Mouse (Mus musculus) layer of hippocampus, adult 6 months (tissue): ENCODE results near the gene Peli1. TPM values are rescaled to one million over a fixed set of nuclear protein-coding genes. Genes with fewer than 3 reads are reported as not detected.

Source experiments
- long read RNA-seq, 2 experiments: library from polyadenylated mRNA; unstranded; transcript quantifications; one replicate each; pipeline ENCODE4 v2.0.0; 2019 to 2020
- polyA plus RNA-seq: library from polyadenylated mRNA; unstranded; fragments of <200 nt; fragmentation: Nextera tagmentation; gene quantifications from 2 replicates; pipeline ENCODE4 v1.2.3, GENCODE M21; 2021

Peli1 gene
- polyA plus RNA-seq: 23.9 and 24.9 TPM in 2 replicates
- long read RNA-seq, experiment 1, transcript Peli1-201 (7 exons, 3,514 nt): major isoform, 40 of 53 reads
- long read RNA-seq, experiment 1, partial matches to known transcripts: 4 of 53 reads
- long read RNA-seq, experiment 1, other reads (novel, unspliced or antisense): 8 of 53 reads
- long read RNA-seq, experiment 2, transcript Peli1-201 (7 exons, 3,514 nt): major isoform, 219 of 229 reads
- long read RNA-seq, experiment 2, partial matches to known transcripts: 4 of 229 reads
- long read RNA-seq, experiment 2, other reads (novel, unspliced or antisense): 6 of 229 reads

GRCm38 (mm10) chr11:21091067-21091427, at the start of gene Peli1:
Peli1 (plus strand) TSS chr11:21091291.

Other genes with a start within 250 kb of the Peli1 start
- gene Vps54, start 148.0 kb downstream of the Peli1 start, polyA plus RNA-seq: 1.6 and 2.0 TPM in 2 replicates